Mouse (Mus musculus) heart, adult 2 months (tissue): Measurements from ENCODE around the gene Sap30l.

Experiments
- CTCF ChIP-seq: fragments of 200-600 bp; IDR thresholded peaks from 2 replicates; pipeline ENCODE4 v1.8.1; 2022; ENCODE audit warnings: antibody characterized with exemption, mild to moderate bottlenecking, moderate library complexity
- EP300 ChIP-seq: fragments of 200-500 bp; IDR thresholded peaks from 2 replicates; pipeline ENCODE4 v1.6.1; 2011; ENCODE audit warnings: low read depth, low read length, control low read depth; ENCODE audit not compliant: insufficient read depth
- POLR2A ChIP-seq: fragments of 200-500 bp; IDR thresholded peaks from 2 replicates; pipeline ENCODE4 v1.6.1; 2011; ENCODE audit warnings: mild to moderate bottlenecking, low read depth, low read length, control low read depth; ENCODE audit not compliant: insufficient read depth

DNA sequence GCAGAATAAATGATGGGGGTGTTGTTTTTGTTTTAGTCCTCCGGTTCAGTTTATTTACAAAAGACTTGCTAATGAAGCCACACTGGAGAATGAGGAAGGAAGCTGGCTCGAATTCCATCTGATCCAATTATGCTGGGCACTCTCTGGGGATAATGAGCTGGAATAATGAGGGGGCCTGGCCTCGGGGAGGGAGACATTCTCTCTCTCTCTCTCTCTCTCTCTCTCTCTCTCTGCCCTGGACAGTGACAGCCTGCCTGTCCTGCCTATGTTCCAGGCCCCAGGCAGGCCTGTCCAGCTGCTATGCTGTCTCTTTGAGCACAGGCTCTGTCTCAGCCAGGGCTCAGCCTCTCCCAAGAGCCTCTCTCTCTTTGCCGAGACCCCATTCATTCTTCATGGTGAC lies 27.5 kb upstream of the Sap30l start:
- TF ChIP-seq POLR2A (no peak), CTCF (no peak), EP300 (no peak)
